Mouse (Mus musculus) skeletal muscle tissue, adult 2 months (tissue): ENCODE data around the gene Purb.

Source experiments
- DNase-seq: peaks from one replicate; pipeline ENCODE4 v3.0.0-alpha.2; 2012; ENCODE audit warnings: low read depth, low spot score

The Purb gene

DNA sequence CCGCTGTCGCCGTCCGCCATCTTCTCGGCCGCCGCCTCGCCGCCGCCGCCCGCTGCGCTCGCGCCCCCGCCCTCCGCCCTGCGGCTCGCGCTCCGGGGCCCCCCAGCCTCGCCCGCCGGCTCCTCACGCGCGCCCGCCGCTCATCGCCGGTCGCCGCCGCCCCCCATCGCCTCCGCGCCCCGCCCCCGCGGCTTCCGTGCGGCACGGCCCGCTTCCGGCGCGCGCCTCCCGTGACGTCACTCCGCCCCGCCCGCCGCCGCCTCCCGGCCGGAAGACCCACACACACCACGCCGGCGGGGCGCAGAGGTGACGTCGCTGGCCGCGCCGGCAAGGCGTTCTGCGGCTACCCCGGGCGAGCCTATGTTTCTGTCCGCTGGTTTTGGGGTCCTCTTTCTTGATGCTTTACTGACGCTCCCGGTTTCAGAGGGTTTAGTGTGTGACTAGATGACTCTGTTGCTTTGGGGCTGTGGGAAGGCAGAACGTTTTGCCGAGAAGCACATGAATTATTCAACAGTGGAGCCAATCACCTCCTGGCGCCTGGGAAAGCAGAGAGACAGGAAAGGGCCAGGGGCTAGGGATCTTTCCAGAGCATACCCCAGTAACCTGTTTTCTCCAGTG lies at the start of gene Purb:
Gene Purb (minus strand): TSS at position 51 of the 618 bp plus-strand sequence.
- peak; percentile 73 for DNase-seq

DNA sequence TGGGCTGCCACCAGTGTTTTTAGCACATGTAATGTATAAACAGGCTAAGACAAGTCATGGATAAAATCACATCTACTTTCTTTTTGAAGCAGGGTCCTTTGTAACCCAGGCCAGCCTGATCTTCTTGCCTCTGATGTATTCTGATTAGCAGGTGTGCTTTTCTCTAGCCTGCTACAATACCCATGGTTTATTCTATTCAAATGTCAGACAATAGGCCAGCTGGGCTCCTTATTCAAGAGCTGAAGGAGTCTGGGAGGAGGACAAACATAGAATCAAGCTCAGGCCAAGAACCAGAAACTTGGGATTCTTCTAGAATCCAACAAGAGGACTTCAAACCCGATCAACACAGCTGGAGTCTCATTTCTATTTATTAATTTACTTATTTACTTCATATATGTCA lies 49.5 kb upstream of the Purb start:
- no peak for DNase-seq

DNA sequence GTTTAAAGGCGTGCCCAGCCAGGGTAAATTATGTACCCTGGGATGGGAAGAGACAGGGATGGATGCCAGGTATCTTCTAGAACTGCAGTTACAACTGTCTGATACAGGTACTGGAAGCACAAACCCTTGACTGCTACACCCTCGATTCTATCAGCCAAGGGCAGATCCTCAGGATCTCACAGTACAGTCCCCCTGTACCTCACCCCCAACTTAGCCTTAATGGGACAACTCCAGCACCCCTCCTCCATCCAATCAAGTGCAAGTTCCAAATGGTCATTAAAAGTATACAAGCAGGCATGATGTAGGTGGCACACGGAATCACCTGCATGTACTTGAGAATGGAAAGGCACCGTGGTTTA lies 49.1 kb upstream of the Purb start:
- no peak for DNase-seq

DNA sequence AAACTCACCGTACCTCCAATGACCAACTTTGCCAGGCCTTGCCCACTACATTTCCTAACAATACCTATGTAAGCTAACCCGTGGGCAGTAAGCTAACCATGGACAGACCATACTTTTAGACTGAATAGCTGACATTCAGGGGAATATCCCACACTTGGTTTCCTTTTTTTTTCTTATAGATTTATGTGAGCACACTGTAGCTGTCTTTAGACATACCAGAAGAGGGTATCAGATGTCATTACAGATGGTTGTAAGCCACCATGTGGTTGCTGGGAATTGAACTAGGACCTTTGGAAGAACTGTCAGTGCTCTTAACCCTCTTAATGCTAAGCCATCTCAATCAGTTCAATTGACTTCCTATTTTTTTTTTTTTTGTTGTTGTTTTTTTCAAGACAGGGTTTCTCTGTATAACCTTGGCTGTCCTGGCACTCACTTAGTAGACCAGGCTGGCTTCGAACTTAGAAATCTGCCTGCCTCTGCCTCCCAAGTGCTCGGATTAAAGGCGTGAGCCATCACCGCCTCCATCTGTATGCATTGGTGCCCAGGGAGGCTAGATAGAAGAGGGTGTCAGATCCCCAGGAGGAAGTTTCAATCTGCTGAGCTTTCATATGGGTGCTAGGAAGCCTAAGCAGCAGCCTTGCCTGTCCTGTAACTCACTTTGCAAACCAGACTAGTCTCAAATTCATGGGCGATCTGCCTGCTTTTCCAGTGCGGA lies 48.6 kb upstream of the Purb start:
- no peak for DNase-seq

DNA sequence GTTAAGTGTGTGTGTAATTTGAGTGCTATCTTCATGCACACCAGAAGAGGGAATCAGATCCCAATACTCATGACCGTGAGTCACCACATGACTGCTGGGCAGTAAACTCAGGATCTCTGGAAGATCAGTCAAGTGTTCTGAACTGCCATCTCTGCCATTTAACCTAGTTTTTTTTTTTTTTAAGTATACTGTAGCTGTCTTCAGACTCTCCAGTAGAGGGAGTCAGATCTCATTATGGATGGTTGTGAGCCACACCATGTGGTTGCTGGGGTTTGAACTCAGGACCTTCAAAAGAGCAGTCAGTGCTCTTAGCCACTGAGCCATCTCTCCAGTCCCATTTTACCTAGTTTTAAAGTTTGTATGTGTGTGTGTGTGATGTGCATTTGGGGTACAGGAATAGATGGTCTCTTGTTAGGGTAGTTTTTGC lies 48.0 kb upstream of the Purb start:
- DNase-seq = no peak

DNA sequence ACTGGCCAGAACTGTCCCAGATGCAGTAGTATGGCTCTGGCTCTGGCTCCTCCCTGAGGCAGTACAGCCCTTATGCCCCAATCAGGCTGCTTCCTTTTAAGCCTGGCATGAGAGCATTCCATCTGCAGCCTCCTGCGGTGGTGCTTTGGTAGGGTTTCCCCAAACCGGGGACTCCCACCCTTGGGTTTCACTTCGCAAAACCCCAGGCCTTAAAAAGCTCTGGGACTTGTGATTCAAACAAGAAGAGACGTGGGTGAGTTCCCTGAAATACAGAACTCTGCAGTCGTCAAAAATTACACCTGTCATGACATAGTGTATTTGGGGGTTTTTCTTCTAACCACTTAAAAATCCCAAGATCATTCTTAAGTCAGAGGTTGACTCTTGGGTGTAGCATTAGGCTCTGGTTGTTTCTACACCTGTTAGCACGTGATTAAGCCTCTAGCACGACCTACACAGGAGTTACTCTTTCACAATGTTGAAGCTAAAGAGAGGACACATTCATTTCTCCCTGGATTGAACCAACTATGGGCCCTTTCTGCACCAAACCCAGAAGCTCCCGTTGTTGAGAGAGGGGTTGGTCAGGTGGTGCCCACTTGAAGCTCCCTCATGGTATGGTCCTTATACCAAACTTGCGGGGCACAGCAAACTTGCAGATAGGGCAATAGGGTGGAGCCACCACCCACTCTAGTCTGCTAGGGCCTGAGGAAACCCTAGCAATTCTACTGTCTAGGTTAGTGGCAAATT lies 47.2 kb upstream of the Purb start:
- peak; percentile 23 for DNase-seq

DNA sequence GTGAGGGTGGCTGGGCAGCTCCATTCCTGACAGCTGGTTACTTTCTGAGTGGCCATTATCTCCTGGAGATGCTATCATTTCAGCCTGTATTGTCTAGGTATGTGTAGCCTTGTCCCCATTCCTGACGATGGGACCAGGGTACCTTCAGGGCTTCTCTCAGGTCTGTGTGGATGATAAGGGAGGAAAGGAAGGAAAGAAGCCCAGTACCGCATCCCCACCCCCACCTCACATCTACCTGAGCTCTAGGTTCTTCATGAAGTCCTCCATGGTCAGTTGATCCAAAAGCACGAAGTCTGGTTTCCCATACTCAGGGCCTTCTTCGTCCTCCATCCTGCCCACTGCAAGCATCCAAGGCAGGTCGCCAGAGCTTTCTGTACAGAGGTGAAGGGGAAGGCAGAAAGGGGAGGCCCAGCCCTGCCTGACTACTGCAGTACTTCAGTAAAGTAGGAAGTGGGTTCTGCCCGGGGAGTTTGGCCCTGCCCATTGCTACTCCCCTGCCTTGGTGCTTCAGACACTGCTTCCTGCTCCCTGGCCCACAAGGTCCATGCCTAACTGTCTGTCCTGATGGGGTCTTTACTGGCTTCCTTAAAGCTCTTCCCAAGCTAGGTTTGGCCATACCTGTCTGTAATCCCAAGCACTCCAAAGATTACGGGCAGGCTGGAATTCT lies 44.9 kb upstream of the Purb start, which contains the start of gene Myo1g:
Gene Myo1g (minus strand): TSS at position 459 of the 667 bp plus-strand sequence.
- DNase-seq = peak; percentile 30

DNA sequence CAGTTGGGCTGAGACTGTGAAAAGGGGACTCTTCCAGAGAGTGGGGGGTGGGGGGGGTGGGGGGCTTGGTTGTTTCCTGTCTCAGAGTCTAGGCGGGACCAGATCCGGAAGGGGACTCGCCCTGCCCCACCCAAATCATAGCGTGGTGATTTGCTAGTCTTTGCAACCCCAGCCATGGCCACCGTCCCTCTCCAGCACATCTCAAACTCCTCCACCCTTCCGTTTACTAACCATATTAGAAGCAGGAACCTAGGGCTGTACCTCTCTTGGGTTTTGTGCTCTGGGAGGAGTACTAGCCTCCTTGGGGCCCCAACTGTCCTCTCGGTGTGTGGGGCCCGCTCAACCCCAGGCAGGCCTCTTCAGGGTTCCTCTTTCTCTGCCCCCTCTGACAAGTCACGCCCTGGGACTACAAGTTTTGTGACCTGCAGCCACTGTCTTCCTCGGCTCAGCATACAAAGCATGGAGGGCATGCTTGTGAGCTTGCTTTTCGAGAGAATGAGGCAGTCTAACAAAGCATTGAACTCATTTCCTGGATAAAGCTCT lies 43.8 kb upstream of the Purb start:
- no peak for DNase-seq

DNA sequence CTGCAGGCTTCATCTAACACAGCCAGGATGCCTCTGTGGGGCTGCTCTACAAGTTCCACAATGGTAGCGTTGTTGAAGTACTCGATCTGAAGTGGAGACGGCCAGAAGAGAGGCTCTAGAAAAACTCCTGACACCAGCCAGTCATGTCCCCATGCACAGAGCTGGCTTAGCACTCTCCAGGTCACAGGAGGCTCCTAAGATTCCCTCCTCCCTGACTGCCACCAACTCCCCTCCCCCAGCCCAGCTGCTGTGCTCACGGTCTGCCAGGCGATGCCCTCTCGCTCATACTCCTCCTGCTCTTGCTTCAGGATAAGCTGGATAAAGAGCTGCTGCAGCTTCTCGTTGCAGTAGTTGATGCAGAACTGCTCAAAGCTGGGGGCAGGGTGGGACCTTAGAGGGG lies 39.1 kb upstream of the Purb start:
- DNase-seq = peak; percentile 45

DNA sequence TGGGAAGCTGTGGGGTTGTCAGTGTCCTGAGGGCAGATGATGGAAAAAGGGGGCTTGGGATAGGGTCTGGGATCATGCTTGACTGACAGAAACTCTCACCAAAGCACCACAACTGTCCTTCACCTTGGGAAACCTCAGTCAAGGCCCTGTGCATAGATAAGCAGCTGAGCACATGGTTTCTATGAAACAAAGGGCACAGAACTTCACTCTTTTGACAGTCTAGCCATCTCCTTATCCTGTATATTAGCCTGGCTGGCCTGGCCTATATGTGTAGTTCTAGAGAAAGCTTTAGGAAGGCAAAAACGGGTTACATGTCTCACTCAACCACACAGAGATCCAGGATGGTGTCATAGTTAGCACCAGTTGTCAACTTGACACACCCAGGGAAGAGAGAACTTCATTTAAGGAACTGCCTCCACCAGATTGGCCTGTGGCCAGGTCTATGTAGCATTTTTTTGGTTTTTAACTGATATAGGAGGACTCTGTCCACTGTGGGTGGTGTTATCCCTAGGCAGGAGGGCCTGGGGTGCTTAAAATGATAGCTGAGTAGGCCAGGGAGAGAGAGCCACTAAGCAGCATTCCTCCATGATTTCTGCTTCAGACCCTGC lies 32.7 kb upstream of the Purb start:
- DNase-seq = no peak

DNA sequence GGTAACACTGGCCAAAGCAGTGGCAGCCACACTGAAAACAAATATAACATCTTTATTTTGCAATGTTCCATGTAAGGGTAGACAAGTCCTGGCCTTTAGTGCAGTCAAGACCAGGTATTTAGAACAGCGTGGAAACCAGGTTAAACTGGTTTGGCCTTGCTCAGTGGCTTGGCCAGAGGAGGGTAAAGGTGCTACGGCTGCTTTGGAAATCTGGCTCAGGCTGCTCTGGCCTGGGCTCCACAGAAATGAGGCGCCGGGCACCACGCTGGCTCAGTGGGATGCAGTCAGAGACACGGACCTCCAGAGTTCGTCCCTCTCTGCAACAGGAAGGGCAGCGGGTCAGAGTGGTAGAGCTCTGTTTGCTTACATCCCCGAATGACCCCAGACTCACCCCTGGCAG lies 30.8 kb upstream of the Purb start:
- no peak for DNase-seq

DNA sequence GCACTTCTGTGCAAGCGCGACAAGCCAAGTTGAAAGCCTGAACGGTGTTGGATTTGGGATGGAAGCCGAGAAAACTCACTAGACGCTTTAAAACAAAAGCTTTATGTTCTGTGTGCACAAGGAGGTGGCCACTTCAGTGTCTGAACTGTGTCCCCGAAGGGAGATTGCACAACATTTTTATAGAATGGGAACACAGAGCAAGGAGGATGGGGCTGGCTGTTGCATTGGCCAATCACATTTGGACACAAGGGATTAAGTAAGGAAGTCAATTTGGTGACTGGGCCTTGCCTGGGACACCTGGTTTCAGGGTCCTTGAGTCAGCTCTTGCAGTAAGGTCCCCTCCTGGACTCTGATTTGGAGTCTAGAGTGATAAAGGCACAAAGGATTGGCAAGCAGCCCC lies 29.0 kb upstream of the Purb start:
- no peak for DNase-seq

DNA sequence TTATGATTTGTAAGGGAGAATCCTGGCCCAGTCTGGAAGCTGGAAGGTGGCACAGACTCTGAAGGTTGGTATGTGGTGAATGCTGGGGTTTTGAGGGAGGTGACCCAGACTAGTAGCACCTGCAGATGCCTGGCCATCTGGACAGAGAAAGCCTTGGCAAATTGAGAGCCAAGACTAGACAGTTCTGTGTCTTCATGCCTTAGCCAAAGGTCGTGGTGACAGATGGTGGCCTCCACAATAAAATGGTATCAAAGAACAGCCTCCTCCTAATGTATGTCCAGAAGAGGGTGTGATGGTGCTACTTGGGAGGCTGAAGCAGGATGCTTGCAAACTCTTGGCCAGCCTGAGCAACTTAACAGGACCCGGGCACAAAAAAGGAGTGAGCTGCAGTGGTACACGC lies 28.5 kb upstream of the Purb start:
- DNase-seq = no peak

DNA sequence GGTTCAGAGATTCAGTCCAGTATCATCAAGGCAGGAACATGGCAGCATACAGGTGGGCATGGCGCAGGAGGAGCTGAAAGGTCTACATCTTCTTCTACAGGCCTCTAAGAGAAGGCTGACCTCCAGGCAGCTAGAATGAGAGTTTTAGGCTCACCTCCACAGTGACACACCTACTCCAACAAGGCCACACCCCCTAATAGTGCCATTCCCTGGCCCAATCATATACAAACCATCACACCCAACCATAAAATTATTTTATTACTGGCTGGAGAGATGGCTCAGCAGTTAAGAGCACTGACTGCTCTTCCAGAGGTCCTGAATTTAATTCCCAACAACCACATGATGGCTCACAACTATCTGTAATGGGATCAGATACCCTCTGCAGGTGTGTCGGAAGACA lies 26.8 kb upstream of the Purb start:
- DNase-seq = no peak

DNA sequence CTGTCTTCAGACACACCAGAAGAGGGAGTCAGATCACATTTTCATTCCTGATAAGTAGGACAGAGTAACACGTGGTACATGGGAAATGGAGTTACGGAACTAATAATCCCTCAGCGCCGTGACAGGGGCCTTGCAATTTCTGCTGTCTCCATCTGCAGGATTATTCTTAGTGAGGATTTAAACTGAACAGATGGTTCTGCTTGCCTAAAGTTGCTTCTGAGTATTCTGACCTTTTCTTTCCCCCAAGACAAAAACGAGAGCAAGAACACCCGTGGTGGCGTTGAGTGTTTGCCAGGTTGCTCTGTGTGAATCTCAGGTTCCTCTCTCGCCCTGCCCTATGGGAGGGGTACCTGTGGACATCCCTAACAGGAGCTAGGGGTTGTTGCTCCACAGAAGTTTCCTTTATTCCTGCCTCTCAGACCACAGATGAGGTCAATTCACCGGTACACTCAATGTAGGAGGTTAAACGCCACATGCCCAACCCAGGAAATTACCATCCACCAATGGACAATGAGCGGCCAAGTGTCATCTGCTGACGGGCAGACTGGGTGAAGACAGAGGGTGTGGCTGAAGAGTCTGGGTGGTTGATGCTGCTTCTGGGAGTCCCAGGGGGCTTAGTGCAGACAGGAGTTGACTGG lies 21.7 kb upstream of the Purb start:
- DNase-seq = peak; percentile 28

DNA sequence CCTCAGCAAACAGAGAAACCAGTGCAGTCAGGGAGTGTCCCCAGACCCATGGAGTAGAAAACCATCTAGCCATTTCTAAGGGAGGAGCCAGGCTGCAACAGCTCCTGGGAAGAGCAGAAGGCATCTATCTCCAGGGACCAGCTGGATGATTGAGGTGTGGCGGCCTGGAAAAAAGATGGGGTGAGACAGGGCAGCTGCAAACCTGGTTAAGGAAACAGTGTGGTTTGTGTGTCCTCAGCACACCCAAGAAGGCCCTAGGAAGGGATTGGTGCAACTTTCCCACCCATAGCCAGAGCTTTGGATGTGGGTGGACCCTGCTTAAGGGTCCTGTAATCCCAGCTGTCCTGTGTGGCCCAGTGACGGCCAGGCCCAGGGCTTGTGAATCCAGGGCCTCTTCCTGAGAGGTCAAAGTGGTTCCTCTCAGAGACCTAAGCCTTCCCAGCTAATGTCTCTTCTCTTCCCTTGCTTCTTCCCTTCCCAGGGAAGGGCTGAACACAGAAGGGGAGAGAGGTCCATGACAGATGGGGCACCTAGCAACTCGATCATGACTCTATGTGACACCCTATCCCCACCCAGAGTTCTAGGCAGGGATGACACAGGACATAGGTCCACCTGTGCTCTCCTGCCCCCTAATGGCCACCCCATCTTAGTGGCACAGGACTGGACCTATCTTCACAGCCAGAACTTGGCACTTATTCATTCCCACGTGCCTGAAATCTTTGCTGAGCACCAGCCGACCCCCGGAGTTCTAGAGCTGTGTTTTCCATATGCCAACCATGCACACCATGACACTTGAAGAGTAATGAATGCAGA lies 14.2 kb upstream of the Purb start:
- peak; percentile 46 for DNase-seq

DNA sequence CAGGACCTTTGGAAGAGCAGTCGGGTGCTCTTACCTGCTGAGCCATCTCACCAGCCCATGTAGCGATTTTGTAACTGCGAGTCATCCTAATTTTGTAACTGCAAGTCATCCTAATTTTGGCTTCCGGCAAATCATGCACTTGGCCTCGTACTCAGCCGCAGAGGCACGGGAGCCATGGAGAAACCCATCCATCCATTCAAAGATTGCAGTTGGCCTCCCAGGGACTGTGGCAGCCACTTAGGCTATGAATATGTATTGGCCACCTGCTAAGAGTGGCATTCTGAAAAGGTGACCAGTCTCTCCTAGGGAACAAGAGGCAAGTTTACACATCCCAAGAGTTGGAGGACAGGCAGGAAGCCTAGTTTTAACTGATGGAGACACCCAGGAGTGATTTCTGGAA lies 13.5 kb upstream of the Purb start:
- DNase-seq = no peak

DNA sequence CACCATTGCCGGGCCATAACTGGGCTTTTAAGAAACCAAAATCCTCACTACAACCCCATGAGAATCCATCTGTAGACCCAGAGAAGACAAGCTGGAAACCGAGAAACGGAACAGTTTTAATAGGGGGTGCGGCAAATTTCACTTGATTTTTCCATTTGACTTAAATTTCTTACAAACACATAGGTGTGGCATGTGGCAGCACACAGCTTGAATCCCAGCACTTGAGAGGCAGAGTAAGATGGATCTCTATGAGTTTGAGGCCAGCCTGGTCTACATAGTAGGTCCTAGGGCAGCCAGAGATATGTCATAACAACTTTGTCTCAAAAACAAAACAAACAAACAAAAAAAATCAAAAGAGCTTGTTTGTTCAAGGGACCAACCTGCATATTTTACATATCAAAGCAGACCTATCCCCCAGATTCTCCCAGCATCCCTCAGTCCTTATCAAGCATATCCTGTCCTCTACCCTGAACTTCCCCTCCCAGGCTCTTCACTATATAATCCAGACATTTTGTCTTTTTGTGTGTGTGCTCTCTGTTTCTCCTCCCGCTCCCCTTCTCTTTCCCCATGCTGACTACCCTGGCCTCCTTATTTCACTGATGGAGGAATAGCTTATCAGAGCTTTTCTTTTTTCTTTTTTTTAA lies 12.4 kb upstream of the Purb start:
- no peak for DNase-seq

DNA sequence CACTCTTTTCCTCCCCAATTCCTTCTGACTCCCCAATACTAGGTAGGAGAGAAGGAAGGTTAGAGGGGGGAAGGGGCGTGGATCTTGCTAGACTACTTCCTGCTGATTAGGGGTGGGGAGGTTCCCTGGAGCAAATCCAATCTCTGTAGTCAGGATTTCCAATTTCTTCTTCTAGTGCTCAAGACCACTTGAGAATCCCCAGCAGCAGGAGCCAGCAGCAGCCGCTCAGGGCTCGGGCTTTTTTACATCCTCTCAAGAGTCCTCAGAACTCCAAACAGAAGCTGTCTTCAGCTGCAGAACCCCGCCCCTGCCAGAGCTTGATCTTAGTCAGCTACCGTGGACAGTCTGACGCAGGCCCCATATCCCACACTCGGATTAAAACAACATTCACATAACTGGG lies 11.8 kb upstream of the Purb start:
- no peak for DNase-seq

DNA sequence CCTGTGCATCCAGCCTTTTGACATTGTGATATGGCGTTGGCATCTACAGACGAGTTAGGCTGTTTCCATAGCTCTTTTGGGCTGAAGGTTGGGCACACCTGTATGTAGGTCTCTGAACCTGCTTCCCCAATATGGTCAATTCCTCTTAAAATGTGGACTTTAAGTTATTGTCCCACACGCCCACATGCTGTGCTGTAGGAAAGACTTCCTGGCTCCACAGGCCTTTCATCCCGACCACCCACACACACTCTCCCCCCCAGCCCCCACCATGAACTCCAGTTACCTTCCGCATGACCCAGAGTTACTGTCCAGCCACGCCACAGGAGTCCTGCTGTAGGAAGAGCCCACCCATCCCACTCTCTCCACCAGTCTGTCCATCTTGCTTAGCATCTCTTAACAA lies 11.2 kb upstream of the Purb start:
- DNase-seq = no peak
